In the genomic region with DNA sequence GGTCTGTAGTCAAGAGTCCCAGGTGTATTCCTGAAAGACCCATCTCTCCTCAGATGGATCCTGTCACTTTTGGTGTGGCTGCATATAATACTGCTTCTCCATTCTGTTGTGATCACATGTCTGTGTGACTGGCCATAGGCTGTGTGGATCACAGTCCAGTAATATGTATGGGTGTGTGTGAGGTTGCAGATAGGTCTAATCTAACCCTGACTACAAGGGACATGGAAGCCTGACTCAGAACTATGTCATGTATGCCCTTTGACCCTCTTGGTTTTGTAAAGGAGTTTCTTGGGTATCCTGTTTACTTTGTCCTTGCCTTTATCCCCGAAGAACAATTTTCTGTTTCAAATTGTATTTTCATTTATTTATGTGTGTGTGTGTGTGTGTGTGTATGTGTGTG, we compare ENCODE assay signal across 25 mouse cellular contexts. TPM values are rescaled to one million over a fixed set of nuclear protein-coding genes. Genes with fewer than 3 reads are reported as not detected.
"Had no signal": no experiment of that assay in that cellular context is flagged by ENCODE, and none has a peak within 500 bp of the region (broad histone marks: within the 10 kb centered on the region; RNA-seq: fewer than 3 reads in every experiment).

No protein-coding gene starts in this region.

- DNase-seq: forebrain, postnatal 0 days; gastrocnemius, postnatal 14 days; gastrocnemius, postnatal 36 days; heart, adult 2 months; heart, postnatal 14 days; heart, postnatal 36 days; kidney, adult 11 months; kidney, adult 2 months; kidney, adult 9 months; kidney, postnatal 10 days; kidney, postnatal 25 days; kidney, postnatal 4 days; liver, embryonic 13.5 days had no signal

- ATAC-seq: forebrain, postnatal 0 days had no signal

- H3K4me2 ChIP-seq: heart, embryonic 11.5 days; heart, embryonic 13.5 days; heart, embryonic 15.5 days; hindbrain, embryonic 12.5 days; hindbrain, embryonic 15.5 days; limb, embryonic 12.5 days; liver, embryonic 13.5 days; liver, embryonic 15.5 days had no signal

- H3K4me3 ChIP-seq: heart, adult 2 months; heart, embryonic 13.5 days; heart, embryonic 15.5 days; hindbrain, embryonic 12.5 days; hindbrain, embryonic 15.5 days; layer of hippocampus, adult 2 months; left cerebral cortex, adult 2 months; limb, embryonic 10.5 days; limb, embryonic 12.5 days; liver, embryonic 13.5 days; liver, embryonic 15.5 days had no signal

- H3K9me3 ChIP-seq: heart, embryonic 15.5 days; hindbrain, embryonic 12.5 days; limb, embryonic 10.5 days; liver, embryonic 13.5 days; liver, embryonic 15.5 days had no signal

- H3K27me3 ChIP-seq: heart, embryonic 13.5 days; heart, embryonic 15.5 days; hindbrain, embryonic 12.5 days; hindbrain, embryonic 15.5 days; limb, embryonic 12.5 days; liver, embryonic 13.5 days; liver, embryonic 15.5 days had no signal

- H3K4me1 ChIP-seq: heart, embryonic 13.5 days; heart, embryonic 15.5 days; hindbrain, embryonic 12.5 days; limb, embryonic 10.5 days; limb, embryonic 12.5 days; liver, embryonic 13.5 days; liver, embryonic 15.5 days had no signal

- H3K36me3 ChIP-seq: heart, embryonic 13.5 days; heart, embryonic 15.5 days; hindbrain, embryonic 12.5 days; hindbrain, embryonic 15.5 days; limb, embryonic 10.5 days; limb, embryonic 12.5 days; liver, embryonic 13.5 days; liver, embryonic 15.5 days had no signal

- H3K27ac ChIP-seq: heart, adult 2 months; heart, embryonic 13.5 days; heart, embryonic 15.5 days; hindbrain, embryonic 12.5 days; hindbrain, embryonic 15.5 days; layer of hippocampus, adult 2 months; left cerebral cortex, adult 2 months; limb, embryonic 10.5 days; limb, embryonic 12.5 days; liver, embryonic 13.5 days; liver, embryonic 15.5 days had no signal

- H3K9ac ChIP-seq: forebrain, postnatal 0 days; heart, embryonic 13.5 days; heart, embryonic 15.5 days; hindbrain, embryonic 12.5 days; hindbrain, embryonic 15.5 days; limb, embryonic 12.5 days; liver, embryonic 13.5 days; liver, embryonic 15.5 days had no signal

RNA-seq across cellular contexts. Expression of gene Ptprn2, which starts 27.0 kb away (rescaled TPM):
- polyA plus RNA-seq: heart, embryonic 11.5 days; heart, postnatal 0 days; kidney, embryonic 16.5 days had no signal
